Mouse (Mus musculus) stomach, postnatal 0 days (tissue): ENCODE measurements around the gene Taf6.

Experiments used
- CTCF ChIP-seq: IDR thresholded peaks from 2 replicates; pipeline ENCODE4 v1.5.1; 2016; ENCODE audit warnings: antibody characterized with exemption, low read depth, mild to moderate bottlenecking, moderate library complexity
- EP300 ChIP-seq: optimal IDR thresholded peaks from 2 replicates; pipeline ENCODE3; 2016; ENCODE audit warnings: antibody characterized with exemption

- TF ChIP-seq CTCF (no peak), EP300 (peak; percentile 100)
These were observed at the start of gene Taf6, which contains the start of gene Cnpy4 for GRCm38 (mm10) chr5:138186950-138187638.
